Mouse (Mus musculus) heart, embryonic 11.5 days (tissue): Measurements from ENCODE around the gene Sox6. TPM values are rescaled to one million over a fixed set of nuclear protein-coding genes. Genes with fewer than 3 reads are reported as not detected.

Experiments
- ATAC-seq: fragments of 200-750 bp; cut with Nextera tagmentation; replicated peaks from 2 replicates; pipeline ENCODE4 v1.8.0; 2017; ENCODE audit warnings: moderate library complexity; ENCODE audit not compliant: insufficient number of reproducible peaks, low FRiP score, low TSS enrichment
- H3K27ac ChIP-seq: fragments of 300-500 bp; sonication (generic); 2 replicates; pipeline ENCODE4 v1.5.1; 2014; ENCODE audit warnings: mild to moderate bottlenecking, low read depth, low read length
- H3K27me3 ChIP-seq: fragments of 300-500 bp; sonication (generic); 2 replicates; pipeline ENCODE4 v1.6.1; 2014; ENCODE audit warnings: mild to moderate bottlenecking, low read length, mixed read lengths; ENCODE audit not compliant: control insufficient read depth, insufficient read depth
- H3K36me3 ChIP-seq: fragments of 300-500 bp; sonication (generic); 2 replicates; pipeline ENCODE4 v1.6.1; 2014; ENCODE audit warnings: mild to moderate bottlenecking, low read length, moderate library complexity, mixed read lengths; ENCODE audit not compliant: control insufficient read depth, insufficient read depth
- H3K4me1 ChIP-seq: fragments of 300-500 bp; sonication (generic); 2 replicates; pipeline ENCODE4 v1.6.1; 2014; ENCODE audit warnings: low read length; ENCODE audit not compliant: control insufficient read depth, insufficient read depth
- H3K4me2 ChIP-seq: fragments of 300-500 bp; sonication (generic); 2 replicates; pipeline ENCODE4 v1.6.1; 2014; ENCODE audit warnings: mild to moderate bottlenecking, moderate library complexity
- H3K4me3 ChIP-seq: fragments of 300-500 bp; sonication (generic); 2 replicates; pipeline ENCODE4 v1.5.1; 2014; ENCODE audit warnings: low read depth, low read length
- H3K9ac ChIP-seq: fragments of 300-500 bp; sonication (generic); 2 replicates; pipeline ENCODE4 v1.6.1; 2014; ENCODE audit warnings: mild to moderate bottlenecking, low read depth, low read length, moderate library complexity
- H3K9me3 ChIP-seq: fragments of 300-500 bp; sonication (generic); replicated peaks from 2 replicates; pipeline ENCODE4 v1.6.1; 2016; ENCODE audit warnings: low read length; ENCODE audit not compliant: control insufficient read depth
- WGBS: fragments of 180-500 bp; shearing (Covaris S2); extraction: QIAGEN DNeasy Blood & Tissue Kit; methylation state at CpG from one replicate; pipeline ENCODE4 v1.1.7; 2014; ENCODE audit not compliant: insufficient replicate concordance; 5-methylcytosine and 5-hydroxymethylcytosine counted together
- polyA plus RNA-seq: library from polyadenylated mRNA; unstranded; fragments of >200 nt; fragmentation: Nextera tagmentation; extraction: Ambion mirVana; gene quantifications from 2 replicates; pipeline ENCODE4 v1.2.1, GENCODE M21; 2014

Sox6 gene
- polyA plus RNA-seq, 1 experiment from 2014 or later: 45.1 TPM

GRCm38 (mm10) chr7:115967186-115967585 lies 71.4 kb downstream of the Sox6 start:
- H3K27me3 ChIP-seq: no peaks in the 10 kb centered on the region
- no peaks in the 10 kb centered on the region for H3K4me1 ChIP-seq
- ATAC-seq: no peak
- no peak overlapping the region for H3K4me3 ChIP-seq
- H3K4me2 ChIP-seq: no peak overlapping the region
- no peaks in the 10 kb centered on the region for H3K9me3 ChIP-seq
- WGBS: 76% methylated on average over 4 of the region's 4 CpGs
- H3K36me3 ChIP-seq: no peaks in the 10 kb centered on the region
- H3K9ac ChIP-seq: no peak overlapping the region
- H3K27ac ChIP-seq: no peak overlapping the region

GRCm38 (mm10) chr7:115966181-115966580 lies 72.4 kb downstream of the Sox6 start:
- H3K27ac ChIP-seq: no peak overlapping the region
- H3K27me3 ChIP-seq: no peaks in the 10 kb centered on the region
- no peak overlapping the region for H3K9ac ChIP-seq
- H3K4me3 ChIP-seq: no peak overlapping the region
- no peaks in the 10 kb centered on the region for H3K36me3 ChIP-seq
- 58% methylated on average over 4 of the region's 4 CpGs for WGBS
- H3K4me2 ChIP-seq: no peak overlapping the region
- H3K4me1 ChIP-seq: no peaks in the 10 kb centered on the region
- ATAC-seq: no peak
- H3K9me3 ChIP-seq: no peaks in the 10 kb centered on the region

- no peaks in the 10 kb centered on the region for H3K36me3 ChIP-seq
- peaks cover 15% of the 10 kb centered on the region; the same call in 1 of the 2 replicates for H3K4me1 ChIP-seq
- H3K27me3 ChIP-seq: no peaks in the 10 kb centered on the region
- no peak overlapping the region for H3K27ac ChIP-seq
- H3K4me2 ChIP-seq: no peak overlapping the region
- H3K9me3 ChIP-seq: no peaks in the 10 kb centered on the region
- WGBS: 83% methylated on average over 3 of the region's 3 CpGs
- no peak overlapping the region for H3K4me3 ChIP-seq
- ATAC-seq: no peak
- no peak overlapping the region for H3K9ac ChIP-seq
Measured at GRCm38 (mm10) chr7:115953046-115953445, 85.5 kb downstream of the Sox6 start.

- Histone ChIP-seq H3K9me3 (no peaks in the 10 kb centered on the region), H3K27ac (no peak overlapping the region), H3K4me1 (peaks cover 15% of the 10 kb centered on the region; the same call in 1 of the 2 replicates), H3K36me3 (no peaks in the 10 kb centered on the region), H3K27me3 (no peaks in the 10 kb centered on the region), H3K4me3 (no peak overlapping the region), H3K4me2 (no peak overlapping the region), H3K9ac (no peak overlapping the region)
- WGBS: 38% methylated on average over 3 of the region's 3 CpGs
- no peak for ATAC-seq
Measured at GRCm38 (mm10) chr7:115952235-115952634, 86.4 kb downstream of the Sox6 start.

GRCm38 (mm10) chr7:115951689-115952088 lies 86.9 kb downstream of the Sox6 start:
- Histone ChIP-seq H3K9ac (no peak overlapping the region), H3K27ac (no peak overlapping the region), H3K4me3 (no peak overlapping the region), H3K27me3 (no peaks in the 10 kb centered on the region), H3K36me3 (no peaks in the 10 kb centered on the region), H3K4me1 (peaks cover 15% of the 10 kb centered on the region; the same call in 1 of the 2 replicates), H3K9me3 (no peaks in the 10 kb centered on the region), H3K4me2 (no peak overlapping the region)
- WGBS: 71% methylated on average over 4 of the region's 4 CpGs
- ATAC-seq: no peak

- no peak for ATAC-seq
- Histone ChIP-seq H3K27me3 (no peaks in the 10 kb centered on the region), H3K9ac (no peak overlapping the region)
Measured at GRCm38 (mm10) chr7:115947916-115948315, 90.7 kb downstream of the Sox6 start.

GRCm38 (mm10) chr7:115946559-115946958 lies 92.0 kb downstream of the Sox6 start:
- no peak for ATAC-seq
- H3K4me3 ChIP-seq: no peak overlapping the region
- H3K27me3 ChIP-seq: no peaks in the 10 kb centered on the region
- H3K27ac ChIP-seq: no peak overlapping the region
- no peak overlapping the region for H3K4me2 ChIP-seq
- H3K9me3 ChIP-seq: no peaks in the 10 kb centered on the region
- peaks cover 4% of the 10 kb centered on the region for H3K4me1 ChIP-seq
- WGBS: 92% methylated on average over 12 of the region's 12 CpGs
- H3K36me3 ChIP-seq: no peaks in the 10 kb centered on the region
- no peak overlapping the region for H3K9ac ChIP-seq

More at GRCm38 (mm10) chr7:115947916-115948315, 90.7 kb downstream of the Sox6 start:
- H3K27ac ChIP-seq: no peak overlapping the region
- WGBS: 88% methylated on average over 2 of the region's 2 CpGs
- H3K4me2 ChIP-seq: no peak overlapping the region
- H3K36me3 ChIP-seq: no peaks in the 10 kb centered on the region
- peaks cover 10% of the 10 kb centered on the region; the same call in 1 of the 2 replicates for H3K4me1 ChIP-seq
- no peak overlapping the region for H3K4me3 ChIP-seq
- no peaks in the 10 kb centered on the region for H3K9me3 ChIP-seq

- ATAC-seq: no peak
- H3K4me3 ChIP-seq: no peak overlapping the region
- peaks cover 4% of the 10 kb centered on the region for H3K4me1 ChIP-seq
- H3K4me2 ChIP-seq: no peak overlapping the region
- H3K9me3 ChIP-seq: no peaks in the 10 kb centered on the region
- H3K36me3 ChIP-seq: no peaks in the 10 kb centered on the region
- WGBS: 74% methylated on average over 4 of the region's 4 CpGs
- no peak overlapping the region for H3K9ac ChIP-seq
- H3K27ac ChIP-seq: no peak overlapping the region
- H3K27me3 ChIP-seq: no peaks in the 10 kb centered on the region
Measured at GRCm38 (mm10) chr7:115945516-115945915, 93.1 kb downstream of the Sox6 start.

GRCm38 (mm10) chr7:115944250-115944649 lies 94.3 kb downstream of the Sox6 start:
- Histone ChIP-seq H3K36me3 (no peaks in the 10 kb centered on the region), H3K27me3 (no peaks in the 10 kb centered on the region), H3K27ac (no peak overlapping the region), H3K4me1 (peaks cover 4% of the 10 kb centered on the region), H3K9me3 (no peaks in the 10 kb centered on the region), H3K4me3 (no peak overlapping the region), H3K4me2 (no peak overlapping the region), H3K9ac (no peak overlapping the region)
- WGBS: 75% methylated on average over 5 of the region's 5 CpGs
- no peak for ATAC-seq
